Mouse (Mus musculus) bone marrow, adult 2 months (tissue): ENCODE measurements around the gene Cacna2d2. TPM values are rescaled to one million over a fixed set of nuclear protein-coding genes. Genes with fewer than 3 reads are reported as not detected.

Experiments used
- H3K27ac ChIP-seq: fragments of 200-500 bp; 2 replicates; pipeline ENCODE4 v1.5.1; 2012; ENCODE audit warnings: low read depth, mild to moderate bottlenecking, control low read depth, inconsistent platforms, low read length; ENCODE audit not compliant: control insufficient read depth, poor library complexity, insufficient read depth
- H3K4me1 ChIP-seq: fragments of 200-500 bp; 2 replicates; pipeline ENCODE4 v1.6.1; 2011; ENCODE audit warnings: low read length; ENCODE audit not compliant: control insufficient read depth, insufficient read depth
- H3K4me3 ChIP-seq: fragments of 200-500 bp; replicated peaks from 2 replicates; pipeline ENCODE3; 2011; ENCODE audit warnings: mild to moderate bottlenecking, low read depth, low read length, control low read depth; ENCODE audit not compliant: control insufficient read depth
- CTCF ChIP-seq: fragments of 200-500 bp; IDR thresholded peaks from 2 replicates; pipeline ENCODE4 v1.5.1; 2011; ENCODE audit warnings: low read length, control low read depth; ENCODE audit not compliant: control insufficient read depth, insufficient read depth
- POLR2A ChIP-seq: fragments of 200-500 bp; IDR thresholded peaks from 2 replicates; pipeline ENCODE4 v1.6.1; 2011; ENCODE audit warnings: low read depth, mild to moderate bottlenecking, control low read depth, low read length, borderline replicate concordance; ENCODE audit not compliant: control insufficient read depth
- WGBS: fragments of 180-500 bp; shearing (Covaris S2); methylation state at CpG from one replicate; pipeline ENCODE4 v1.1.7; 2018; 5-methylcytosine and 5-hydroxymethylcytosine counted together
- polyA plus RNA-seq: library from polyadenylated mRNA; stranded (reverse); fragments of >200 nt; gene quantifications from 2 replicates; pipeline ENCODE4 v1.2.4, GENCODE M21; 2011; ENCODE audit warnings: low replicate concordance; ENCODE audit not compliant: missing spikeins, insufficient read depth, insufficient read length

Cacna2d2 gene
- polyA plus RNA-seq, 1 experiment = not detected

GRCm38 (mm10) chr9:107478979-107479378 lies 79.6 kb downstream of the Cacna2d2 start:
- Histone ChIP-seq H3K4me3 (no peak overlapping the region), H3K27ac (no peak overlapping the region), H3K4me1 (no peaks in the 10 kb centered on the region)
- TF ChIP-seq CTCF (peak; percentile 12; the same call in 1 of the 2 replicates), POLR2A (no peak)
- WGBS = 64% methylated on average over 5 of the region's 5 CpGs

GRCm38 (mm10) chr9:107479593-107479992 lies 80.2 kb downstream of the Cacna2d2 start:
- H3K4me1 ChIP-seq = no peaks in the 10 kb centered on the region
- H3K27ac ChIP-seq = no peak overlapping the region
- WGBS = 37% methylated on average over 14 of the region's 14 CpGs
- no peak overlapping the region for H3K4me3 ChIP-seq
- no peak for TF ChIP-seq CTCF
- TF ChIP-seq POLR2A = no peak

- Histone ChIP-seq H3K4me1 (no peaks in the 10 kb centered on the region), H3K4me3 (no peak overlapping the region), H3K27ac (no peak overlapping the region)
- TF ChIP-seq POLR2A = no peak
- TF ChIP-seq CTCF = no peak
- WGBS = 38% methylated on average over 9 of the region's 9 CpGs
Observed at GRCm38 (mm10) chr9:107480477-107481069, 81.2 kb downstream of the Cacna2d2 start.

- 61% methylated on average over 16 of the region's 16 CpGs for WGBS
- H3K4me1 ChIP-seq = no peaks in the 10 kb centered on the region
- no peak overlapping the region for H3K4me3 ChIP-seq
- TF ChIP-seq CTCF (no peak), POLR2A (no peak)
- H3K27ac ChIP-seq = no peak overlapping the region
Observed at GRCm38 (mm10) chr9:107481340-107481739, 81.9 kb downstream of the Cacna2d2 start.

- WGBS = 83% methylated on average over 9 of the region's 9 CpGs
- Histone ChIP-seq H3K4me1 (no peaks in the 10 kb centered on the region), H3K4me3 (no peak overlapping the region), H3K27ac (no peak overlapping the region)
- TF ChIP-seq POLR2A (no peak), CTCF (no peak)
Observed at GRCm38 (mm10) chr9:107482004-107482403, 82.6 kb downstream of the Cacna2d2 start.

GRCm38 (mm10) chr9:107482770-107483169 lies 83.4 kb downstream of the Cacna2d2 start:
- no peak for TF ChIP-seq POLR2A
- no peak for TF ChIP-seq CTCF
- Histone ChIP-seq H3K4me1 (no peaks in the 10 kb centered on the region), H3K27ac (no peak overlapping the region), H3K4me3 (no peak overlapping the region)
- 65% methylated on average over 4 of the region's 4 CpGs for WGBS

- no peak overlapping the region for H3K4me3 ChIP-seq
- no peak for TF ChIP-seq POLR2A
- TF ChIP-seq CTCF = no peak
- H3K4me1 ChIP-seq = no peaks in the 10 kb centered on the region
- H3K27ac ChIP-seq = no peak overlapping the region
- WGBS = 87% methylated on average over 5 of the region's 5 CpGs
Observed at GRCm38 (mm10) chr9:107483714-107484113, 84.3 kb downstream of the Cacna2d2 start.

GRCm38 (mm10) chr9:107484302-107484701 lies 84.9 kb downstream of the Cacna2d2 start:
- H3K4me3 ChIP-seq = no peak overlapping the region
- 74% methylated on average over 17 of the region's 17 CpGs for WGBS
- H3K27ac ChIP-seq = no peak overlapping the region
- no peak for TF ChIP-seq POLR2A
- no peak for TF ChIP-seq CTCF
- no peaks in the 10 kb centered on the region for H3K4me1 ChIP-seq

- Histone ChIP-seq H3K4me1 (no peaks in the 10 kb centered on the region), H3K27ac (no peak overlapping the region), H3K4me3 (no peak overlapping the region)
- 77% methylated on average over 6 of the region's 6 CpGs for WGBS
- TF ChIP-seq CTCF = no peak
- TF ChIP-seq POLR2A = no peak
Observed at GRCm38 (mm10) chr9:107484766-107485165, 85.4 kb downstream of the Cacna2d2 start.
